Mouse (Mus musculus) urinary bladder, postnatal 14 days (tissue): ENCODE measurements around the gene Snx3.

Experiments
- DNase-seq: peaks from one replicate; pipeline ENCODE4 v3.0.0; 2021; ENCODE audit warnings: low spot score

The Snx3 gene

GRCm38 (mm10) chr10:42501775-42502348, at the start of gene Snx3:
Gene Snx3, plus strand, starts transcription at chr10:42502030.
- DNase-seq = peak; percentile 97

GRCm38 (mm10) chr10:42454266-42454665, 47.6 kb upstream of the Snx3 start:
- DNase-seq = no peak

- DNase-seq = no peak
Observed at GRCm38 (mm10) chr10:42454690-42455089, 47.1 kb upstream of the Snx3 start.

GRCm38 (mm10) chr10:42455981-42456380, 45.8 kb upstream of the Snx3 start:
- DNase-seq = no peak

GRCm38 (mm10) chr10:42457557-42458191, 44.2 kb upstream of the Snx3 start:
- DNase-seq = peak; percentile 11

- no peak for DNase-seq
Observed at GRCm38 (mm10) chr10:42464224-42464623, 37.6 kb upstream of the Snx3 start.

GRCm38 (mm10) chr10:42464805-42465204, 37.0 kb upstream of the Snx3 start:
- no peak for DNase-seq

GRCm38 (mm10) chr10:42474946-42475514, 26.8 kb upstream of the Snx3 start:
- no peak for DNase-seq

- no peak for DNase-seq
Observed at GRCm38 (mm10) chr10:42476774-42477475, 24.9 kb upstream of the Snx3 start.

- no peak for DNase-seq
Observed at GRCm38 (mm10) chr10:42477550-42478340, 24.1 kb upstream of the Snx3 start.

- DNase-seq = peak; percentile 96
Observed at GRCm38 (mm10) chr10:42478341-42478720, 23.5 kb upstream of the Snx3 start, which contains the start of gene Afg1l. Gene Afg1l, minus strand, starts transcription at chr10:42478565.

- DNase-seq = no peak
Observed at GRCm38 (mm10) chr10:42480719-42481118, 21.1 kb upstream of the Snx3 start.

GRCm38 (mm10) chr10:42488606-42489296, 13.1 kb upstream of the Snx3 start:
- no peak for DNase-seq

- DNase-seq = no peak
Observed at GRCm38 (mm10) chr10:42491158-42491557, 10.7 kb upstream of the Snx3 start.

- no peak for DNase-seq
Observed at GRCm38 (mm10) chr10:42492027-42492771, 9.6 kb upstream of the Snx3 start.

GRCm38 (mm10) chr10:42493000-42493399, 8.8 kb upstream of the Snx3 start:
- DNase-seq = no peak

- DNase-seq = no peak
Observed at GRCm38 (mm10) chr10:42500611-42501010, 1.2 kb upstream of the Snx3 start.

- DNase-seq = no peak
Observed at GRCm38 (mm10) chr10:42501161-42501560, 669 bp upstream of the Snx3 start.

GRCm38 (mm10) chr10:42502349-42503111, 700 bp downstream of the Snx3 start:
- DNase-seq = peak; percentile 61

GRCm38 (mm10) chr10:42504096-42504710, 2.4 kb downstream of the Snx3 start:
- no peak for DNase-seq
